ENCODE assay signal across 8 mouse cellular contexts in genomic region chr17:33909869-33910250, GRCm38 (mm10). TPM values are rescaled to one million over a fixed set of nuclear protein-coding genes. Genes with fewer than 3 reads are reported as not detected.
DNase-seq lines count a peak whose midpoint lies in the region; ATAC-seq lines count a peak whose summit lies in the region.

No protein-coding gene starts in this region.

- H3K9me3 ChIP-seq in intestine, embryonic 14.5 days (ENCODE audit: control insufficient read depth, low read length), result no peaks in the 10 kb centered on the region
- H3K9me3 ChIP-seq in neural tube, embryonic 15.5 days (replicated peaks), result no peaks in the 10 kb centered on the region

- DNase-seq in cerebellum, adult 11 months, result peak; percentile 20
- no peak for DNase-seq in cerebellum, adult 9-10 months
- DNase-seq in adrenal gland, adult 8-10 months, result peak; percentile 66
- DNase-seq in intestine, embryonic 14.5 days (ENCODE audit: low spot score), result peak; percentile 83
- DNase-seq in lung, adult 18-20 months, result peak; percentile 70 to 77
- DNase-seq in cerebellum, postnatal 10 days, result no peak

- 0% methylated on average over 14 of the region's 14 CpGs for WGBS in intestine, embryonic 14.5 days
- under 1% methylated on average over 14 of the region's 14 CpGs for WGBS in neural tube, embryonic 15.5 days

- H3K27ac ChIP-seq in intestine, embryonic 14.5 days (ENCODE audit: low read depth), result peak overlapping the region; percentile 85
- peak overlapping the region; percentile 89 for H3K27ac ChIP-seq in neural tube, embryonic 15.5 days (replicated peaks)

- H3K4me1 ChIP-seq in intestine, embryonic 14.5 days (replicated peaks; ENCODE audit: control insufficient read depth, insufficient read depth, low read length), result peaks cover 10% of the 10 kb centered on the region
- H3K4me1 ChIP-seq in neural tube, embryonic 15.5 days, result peaks cover 53% of the 10 kb centered on the region

- H3K36me3 ChIP-seq in intestine, embryonic 14.5 days (ENCODE audit: control insufficient read depth, insufficient read depth, low read length), result peaks cover 37% of the 10 kb centered on the region
- peaks cover 34% of the 10 kb centered on the region for H3K36me3 ChIP-seq in neural tube, embryonic 15.5 days

- H3K27me3 ChIP-seq in intestine, embryonic 14.5 days (replicated peaks; ENCODE audit: control insufficient read depth, insufficient read depth, low read length), result no peaks in the 10 kb centered on the region
- no peaks in the 10 kb centered on the region for H3K27me3 ChIP-seq in neural tube, embryonic 15.5 days (replicated peaks)

- H3K4me3 ChIP-seq in intestine, embryonic 14.5 days (ENCODE audit: low read depth, low read length), result peak overlapping the region; percentile 98
- H3K4me3 ChIP-seq in neural tube, embryonic 15.5 days (replicated peaks), result peak overlapping the region; percentile 87

- peak; percentile 44 for ATAC-seq in granulocyte monocyte progenitor cell, adult 5-6 weeks (replicated peaks; ENCODE audit: poor library complexity, severe bottlenecking)
- ATAC-seq in intestine, embryonic 14.5 days (replicated peaks; ENCODE audit: low FRiP score, low TSS enrichment, low read depth), result 0 out of 2 replicates have a peak, but pooled peaks have one; percentile 0
- ATAC-seq in neural tube, embryonic 15.5 days (ENCODE audit: low FRiP score), result peak; percentile 5; the same call in 1 of the 2 replicates

- peak overlapping the region; percentile 99 for H3K4me2 ChIP-seq in intestine, embryonic 14.5 days (ENCODE audit: low read length)
- peak overlapping the region; percentile 95 for H3K4me2 ChIP-seq in neural tube, embryonic 15.5 days

- peak overlapping the region; percentile 83 for H3K9ac ChIP-seq in intestine, embryonic 14.5 days (ENCODE audit: low read length)
- H3K9ac ChIP-seq in neural tube, embryonic 15.5 days (replicated peaks), result peak overlapping the region; percentile 91

RNA-seq across cellular contexts. Expression of gene Daxx, which starts 0.6 kb away (rescaled TPM):
- total RNA-seq in adrenal gland, adult 8-10 months (2022), result 10 to 100 TPM; 30.2 to 36.2 (median 33.8) TPM
- 44.7 and 55.1 TPM in 2 replicates for total RNA-seq in granulocyte monocyte progenitor cell, adult 5-6 weeks (2014; fragmentation: Nextera tagmentation)
- 22.4 and 40.6 TPM in 2 replicates for total RNA-seq in granulocyte monocyte progenitor cell, adult 5-6 weeks (2017)
- 41.8 and 42.7 TPM in 2 replicates for polyA plus RNA-seq in intestine, embryonic 14.5 days (2014; fragmentation: Nextera tagmentation; extraction: Ambion mirVana)
- polyA plus RNA-seq in neural tube, embryonic 15.5 days (2015; fragmentation: Nextera tagmentation; extraction: Ambion mirVana), result 50.7 and 58.5 TPM in 2 replicates

RNA-seq across cellular contexts. Expression of gene Platr17, which starts 4.9 kb away (rescaled TPM):
- not detected for total RNA-seq in adrenal gland, adult 8-10 months (2022)
- 0.98 and 1.4 TPM in 2 replicates for total RNA-seq in granulocyte monocyte progenitor cell, adult 5-6 weeks (2014; fragmentation: Nextera tagmentation)
- 0.46 TPM in 1 of 2 replicates, not detected in the other for total RNA-seq in granulocyte monocyte progenitor cell, adult 5-6 weeks (2017)
- 0.23 TPM in 2 replicates for polyA plus RNA-seq in intestine, embryonic 14.5 days (2014; fragmentation: Nextera tagmentation; extraction: Ambion mirVana)
- 0.93 and 1.2 TPM in 2 replicates for polyA plus RNA-seq in neural tube, embryonic 15.5 days (2015; fragmentation: Nextera tagmentation; extraction: Ambion mirVana)

RNA-seq across cellular contexts. Expression of gene Tapbp, which starts 5.8 kb away (rescaled TPM):
- total RNA-seq in adrenal gland, adult 8-10 months (2022), result 100 to 1,000 TPM; 195 to 259 (median 213) TPM
- 68.2 and 76.8 TPM in 2 replicates for total RNA-seq in granulocyte monocyte progenitor cell, adult 5-6 weeks (2014; fragmentation: Nextera tagmentation)
- total RNA-seq in granulocyte monocyte progenitor cell, adult 5-6 weeks (2017), result 48.0 and 57.7 TPM in 2 replicates
- polyA plus RNA-seq in intestine, embryonic 14.5 days (2014; fragmentation: Nextera tagmentation; extraction: Ambion mirVana), result 32.3 and 32.5 TPM in 2 replicates
- 35.3 and 51.3 TPM in 2 replicates for polyA plus RNA-seq in neural tube, embryonic 15.5 days (2015; fragmentation: Nextera tagmentation; extraction: Ambion mirVana)

RNA-seq across cellular contexts. Expression of gene Zbtb22, which starts 5.8 kb away (rescaled TPM):
- 10 to 100 TPM; 35.3 to 39.7 (median 37.5) TPM for total RNA-seq in adrenal gland, adult 8-10 months (2022)
- 11.9 and 22.0 TPM in 2 replicates for total RNA-seq in granulocyte monocyte progenitor cell, adult 5-6 weeks (2014; fragmentation: Nextera tagmentation)
- 16.8 and 23.9 TPM in 2 replicates for total RNA-seq in granulocyte monocyte progenitor cell, adult 5-6 weeks (2017)
- 9.4 and 9.8 TPM in 2 replicates for polyA plus RNA-seq in intestine, embryonic 14.5 days (2014; fragmentation: Nextera tagmentation; extraction: Ambion mirVana)
- polyA plus RNA-seq in neural tube, embryonic 15.5 days (2015; fragmentation: Nextera tagmentation; extraction: Ambion mirVana), result 13.7 and 15.8 TPM in 2 replicates

RNA-seq across cellular contexts. Expression of gene Kifc1, which starts 19.4 kb away (rescaled TPM):
- 1 to 10 TPM; 1.7 to 3.2 (median 2.6) TPM for total RNA-seq in adrenal gland, adult 8-10 months (2022)
- 9.5 and 13.9 TPM in 2 replicates for total RNA-seq in granulocyte monocyte progenitor cell, adult 5-6 weeks (2014; fragmentation: Nextera tagmentation)
- 31.3 and 35.8 TPM in 2 replicates for total RNA-seq in granulocyte monocyte progenitor cell, adult 5-6 weeks (2017)
- polyA plus RNA-seq in intestine, embryonic 14.5 days (2014; fragmentation: Nextera tagmentation; extraction: Ambion mirVana), result 6.7 and 9.4 TPM in 2 replicates
- polyA plus RNA-seq in neural tube, embryonic 15.5 days (2015; fragmentation: Nextera tagmentation; extraction: Ambion mirVana), result 2.0 and 3.5 TPM in 2 replicates

Comparison
In these comparisons a context has a peak if more than half of its experiments do, and no peak if none do; other contexts are left out.
1. DNase-seq: peak in cerebellum, adult 11 months (single experiment), adrenal gland, adult 8-10 months (single experiment), intestine, embryonic 14.5 days (single experiment) and lung, adult 18-20 months (2 of 2); none in cerebellum, adult 9-10 months (single experiment) and cerebellum, postnatal 10 days (0 of 2).
2. Peak in every context shown above with its lines, with median percentiles within 50 percentile points of each other: ATAC-seq.